Mouse (Mus musculus) erythroblast, embryonic 14.5 days (primary cell): ENCODE results near the gene Castor1. TPM values are rescaled to one million over a fixed set of nuclear protein-coding genes. Genes with fewer than 3 reads are reported as not detected.

ENCODE experiments used
- H3K27me3 ChIP-seq: 2 replicates; pipeline ENCODE4 v1.6.1; 2012; ENCODE audit warnings: inconsistent platforms; ENCODE audit not compliant: control insufficient read depth
- H3K36me3 ChIP-seq: 2 replicates; pipeline ENCODE4 v1.6.1; 2012; ENCODE audit warnings: mild to moderate bottlenecking, inconsistent platforms; ENCODE audit not compliant: control insufficient read depth
- H3K4me1 ChIP-seq: 2 replicates; pipeline ENCODE4 v1.6.1; 2012; ENCODE audit warnings: inconsistent platforms; ENCODE audit not compliant: control insufficient read depth
- H3K4me3 ChIP-seq: replicated peaks from 2 replicates; pipeline ENCODE3; 2012; ENCODE audit warnings: moderate library complexity, mild to moderate bottlenecking, inconsistent platforms
- H3K9me3 ChIP-seq: 2 replicates; pipeline ENCODE4 v1.6.1; 2012; ENCODE audit warnings: low read length, inconsistent platforms, mixed read lengths; ENCODE audit not compliant: control insufficient read depth
- GATA1 ChIP-seq: IDR thresholded peaks from 2 replicates; pipeline ENCODE4 v1.6.1; 2012; ENCODE audit warnings: low read length, inconsistent platforms, mixed read lengths
- TAL1 ChIP-seq: IDR thresholded peaks from 3 replicates; pipeline ENCODE4 v1.6.1; 2012; ENCODE audit warnings: low read length, inconsistent platforms, mixed read lengths
- polyA plus RNA-seq: library from polyadenylated mRNA; stranded (reverse); fragments of >175 nt; gene quantifications from 2 replicates; pipeline ENCODE4 v1.2.3, GENCODE M21; 2012

Castor1 gene
- polyA plus RNA-seq, 1 experiment = 0.18 TPM

DNA sequence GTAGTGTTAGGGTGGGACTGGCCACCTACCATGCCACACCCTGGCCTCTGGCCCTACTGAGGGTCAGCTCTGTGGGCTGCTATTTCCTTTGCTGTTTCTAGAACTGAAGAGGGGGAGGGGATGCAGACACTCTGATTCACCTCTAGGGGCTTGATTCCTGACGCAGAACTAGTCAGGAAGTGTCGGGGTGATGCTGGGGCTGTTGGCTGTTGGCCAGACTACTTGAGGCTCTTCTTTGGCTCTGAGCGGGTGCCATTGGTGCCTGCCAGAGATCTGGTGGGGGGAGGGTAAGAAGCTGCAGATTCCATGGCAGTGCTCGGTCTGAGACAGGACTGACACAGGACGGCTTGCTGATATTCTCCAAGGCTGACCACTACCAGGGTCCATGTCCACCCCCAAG is 43.9 kb downstream of the Castor1 start:
- Histone ChIP-seq H3K4me3 (no peak overlapping the region), H3K4me1 (peaks cover 18% of the 10 kb centered on the region), H3K27me3 (peaks cover 40% of the 10 kb centered on the region), H3K36me3 (no peaks in the 10 kb centered on the region), H3K9me3 (no peaks in the 10 kb centered on the region)
- no peak for TF ChIP-seq GATA1

- Histone ChIP-seq H3K9me3 (no peaks in the 10 kb centered on the region), H3K36me3 (no peaks in the 10 kb centered on the region), H3K4me3 (no peak overlapping the region), H3K4me1 (peaks cover 13% of the 10 kb centered on the region), H3K27me3 (peaks cover 48% of the 10 kb centered on the region)
- TF ChIP-seq GATA1 = no peak
- TF ChIP-seq TAL1 = no peak
Measured at GRCm38 (mm10) chr11:4262847-4263246, 44.8 kb downstream of the Castor1 start.

DNA sequence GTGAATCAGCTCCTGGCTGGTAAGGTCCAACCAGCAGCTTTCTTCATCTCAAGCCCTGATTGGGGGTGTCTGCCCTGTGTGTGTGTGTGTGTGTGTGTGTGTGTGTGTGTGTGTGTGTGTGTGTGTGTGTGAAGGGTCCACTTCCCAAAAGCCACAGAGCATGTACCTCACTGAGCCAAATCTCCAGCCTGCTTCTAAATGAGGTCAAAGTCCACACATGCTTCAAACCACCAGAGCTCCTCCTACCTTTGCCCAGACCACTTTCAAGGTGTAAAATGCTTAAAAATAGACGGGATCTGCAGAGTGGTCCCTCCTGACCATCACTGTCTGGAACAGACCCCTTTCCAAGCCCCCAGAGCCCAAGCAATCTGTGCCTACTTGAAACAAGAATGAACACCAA is 45.3 kb downstream of the Castor1 start:
- Histone ChIP-seq H3K9me3 (no peaks in the 10 kb centered on the region), H3K4me1 (peaks cover 13% of the 10 kb centered on the region), H3K4me3 (no peak overlapping the region), H3K27me3 (peaks cover 53% of the 10 kb centered on the region), H3K36me3 (no peaks in the 10 kb centered on the region)
- TF ChIP-seq TAL1 (no peak), GATA1 (no peak)

DNA sequence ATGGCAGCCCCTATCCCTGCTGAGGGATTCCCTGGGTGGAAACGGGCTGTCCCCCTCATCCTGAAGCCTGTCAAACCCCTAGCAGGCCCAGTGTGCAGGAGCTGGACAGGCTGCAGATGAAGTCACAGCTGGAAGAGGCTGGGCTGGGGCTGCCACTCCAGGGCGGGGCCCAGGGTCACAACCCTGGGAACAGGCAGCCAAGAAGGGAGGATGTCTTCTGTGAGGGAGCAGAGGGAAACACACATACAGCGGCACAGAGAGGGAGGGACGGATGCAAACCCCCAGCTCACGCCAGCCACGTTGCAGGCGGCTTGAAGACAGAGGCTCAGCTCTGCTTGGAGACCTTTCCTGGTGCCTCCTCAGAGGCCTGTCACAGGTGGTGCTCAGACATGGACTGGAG is 46.0 kb downstream of the Castor1 start:
- no peaks in the 10 kb centered on the region for H3K36me3 ChIP-seq
- H3K9me3 ChIP-seq = no peaks in the 10 kb centered on the region
- peaks cover 8% of the 10 kb centered on the region for H3K4me1 ChIP-seq
- H3K4me3 ChIP-seq = no peak overlapping the region
- TF ChIP-seq GATA1 = no peak
- TF ChIP-seq TAL1 = no peak
- peaks cover 61% of the 10 kb centered on the region for H3K27me3 ChIP-seq

DNA sequence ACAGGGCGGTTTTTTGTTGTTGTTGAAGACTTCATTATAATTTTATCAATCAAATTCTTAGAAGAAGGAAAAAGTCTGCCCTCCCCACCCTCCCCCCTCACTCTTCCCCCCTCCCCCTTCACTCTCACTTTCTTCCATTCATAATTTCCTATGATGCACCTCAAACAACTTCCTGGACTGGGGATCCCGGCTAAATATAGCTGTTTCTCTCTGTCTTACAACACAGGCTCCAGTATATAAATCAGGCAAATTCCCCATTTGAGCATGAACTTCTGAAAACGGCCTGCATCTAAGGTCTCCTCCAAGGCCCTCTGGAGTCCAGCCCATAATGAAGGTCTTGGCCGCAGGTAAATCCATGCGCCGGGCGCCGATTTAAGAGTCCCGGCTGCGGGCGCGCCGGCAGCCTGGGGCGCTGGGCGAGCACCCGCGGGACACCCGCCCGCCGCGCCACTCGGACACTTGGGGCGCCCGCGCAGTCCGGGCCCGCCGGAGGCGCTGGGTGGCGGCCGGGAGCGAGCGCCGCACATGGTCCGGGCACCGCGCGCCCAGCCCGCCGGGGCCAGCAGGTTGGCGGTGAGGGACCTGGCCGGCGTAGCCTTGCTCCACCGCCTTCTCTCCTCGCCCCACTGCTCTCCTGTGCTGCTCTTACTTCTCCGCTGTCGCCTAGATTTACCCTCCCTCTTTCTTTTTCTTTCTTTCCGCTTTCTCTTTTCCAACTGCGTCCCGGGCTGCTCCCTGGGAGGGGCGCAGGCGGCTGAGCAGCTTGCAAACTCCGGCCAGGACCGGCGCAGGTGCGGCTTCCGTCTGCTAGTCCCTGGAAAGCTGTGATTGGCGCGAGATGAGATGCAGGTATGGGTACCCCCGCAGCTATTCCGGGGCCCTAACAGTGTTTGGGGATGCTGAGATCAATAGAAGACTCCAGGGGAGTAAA is 48.5 kb downstream of the Castor1 start:
- Histone ChIP-seq H3K4me1 (no peaks in the 10 kb centered on the region), H3K36me3 (no peaks in the 10 kb centered on the region), H3K4me3 (peak overlapping the region; percentile 34), H3K9me3 (no peaks in the 10 kb centered on the region), H3K27me3 (peaks cover 71% of the 10 kb centered on the region)
- TF ChIP-seq GATA1 (no peak), TAL1 (no peak)

GRCm38 (mm10) chr11:4267202-4267578 is 49.2 kb downstream of the Castor1 start:
- Histone ChIP-seq H3K27me3 (peaks cover 71% of the 10 kb centered on the region), H3K36me3 (no peaks in the 10 kb centered on the region), H3K4me1 (no peaks in the 10 kb centered on the region), H3K9me3 (no peaks in the 10 kb centered on the region), H3K4me3 (no peak overlapping the region)
- TF ChIP-seq GATA1 = no peak
- TF ChIP-seq TAL1 = no peak

DNA sequence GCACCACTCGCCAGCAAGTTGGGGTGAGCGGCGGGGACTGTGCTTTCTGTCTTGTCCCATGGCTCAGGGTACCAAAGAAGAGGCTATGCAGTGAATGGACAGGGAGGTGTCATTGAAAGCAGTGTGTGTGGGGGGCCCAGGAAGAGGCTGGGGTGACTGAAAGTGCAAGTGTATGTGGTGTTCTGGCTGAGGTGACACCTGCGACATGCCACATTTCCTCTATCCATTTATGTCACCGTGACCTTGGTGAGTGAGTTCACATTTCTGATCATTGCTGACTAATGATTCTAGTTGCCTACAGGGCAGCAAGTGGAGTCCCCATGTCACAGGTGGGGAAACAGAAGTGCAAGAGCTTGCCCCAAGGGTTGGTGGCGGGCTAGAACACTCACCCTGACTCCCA is 50.5 kb downstream of the Castor1 start:
- Histone ChIP-seq H3K4me3 (no peak overlapping the region), H3K9me3 (no peaks in the 10 kb centered on the region), H3K27me3 (peaks cover 69% of the 10 kb centered on the region), H3K4me1 (no peaks in the 10 kb centered on the region), H3K36me3 (no peaks in the 10 kb centered on the region)
- TF ChIP-seq GATA1 (no peak), TAL1 (no peak)

DNA sequence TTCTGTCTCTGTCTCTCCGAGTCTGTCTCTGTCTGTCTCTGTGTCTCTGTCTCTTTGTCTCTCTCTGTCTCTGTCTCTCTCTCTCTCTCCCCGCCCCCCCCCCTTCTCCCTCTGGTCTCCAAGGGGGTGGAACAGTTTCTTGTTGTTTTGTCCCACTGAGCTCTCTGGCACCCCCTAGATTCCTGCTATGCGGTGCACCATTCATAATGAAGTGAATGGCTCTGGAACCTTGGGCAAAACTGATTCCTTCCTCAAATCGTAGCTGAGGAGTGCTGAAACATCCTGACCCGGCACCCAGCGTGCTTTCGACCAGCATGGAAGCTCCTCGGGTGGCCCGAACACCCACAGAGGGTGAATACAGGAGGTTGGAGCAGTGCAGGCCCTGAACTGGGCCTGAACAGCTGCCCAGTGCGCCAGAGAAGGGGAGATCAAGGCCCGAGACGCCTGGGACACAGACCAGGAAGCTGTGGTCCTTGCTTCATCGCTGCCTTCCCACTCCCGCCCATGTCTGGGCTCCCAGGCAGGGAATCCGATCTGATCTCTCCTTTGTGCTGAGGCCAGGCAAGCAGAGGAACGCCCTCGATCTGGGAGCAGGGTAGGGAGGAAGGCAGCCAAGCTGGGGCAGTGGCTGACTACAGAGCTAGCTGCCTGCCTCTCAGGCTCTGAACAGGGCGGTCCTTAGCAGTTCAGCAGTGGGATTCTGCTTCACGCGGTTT is 52.9 kb downstream of the Castor1 start:
- Histone ChIP-seq H3K27me3 (peaks cover 46% of the 10 kb centered on the region), H3K4me3 (no peak overlapping the region), H3K9me3 (no peaks in the 10 kb centered on the region), H3K4me1 (no peaks in the 10 kb centered on the region), H3K36me3 (no peaks in the 10 kb centered on the region)
- TF ChIP-seq GATA1 = no peak

DNA sequence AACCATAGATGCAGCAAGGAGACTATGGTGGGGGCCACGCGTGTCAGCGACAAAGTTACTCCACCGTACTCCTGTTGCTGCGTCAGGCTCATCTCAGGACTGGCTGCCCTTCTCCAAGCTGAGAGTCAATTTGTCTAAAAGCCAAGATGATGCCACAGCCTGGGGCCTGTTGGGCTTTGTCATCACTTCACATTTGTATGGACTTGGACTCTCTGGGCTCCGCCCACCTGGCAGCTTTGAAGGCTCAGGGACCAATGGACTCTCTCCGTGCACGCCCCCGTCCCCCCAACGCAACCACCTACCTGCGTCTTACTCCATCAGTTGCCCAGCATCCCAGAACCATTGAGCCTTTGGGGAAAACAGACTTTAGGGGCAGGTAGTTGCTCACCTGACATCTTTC is 53.5 kb downstream of the Castor1 start:
- H3K4me1 ChIP-seq = no peaks in the 10 kb centered on the region
- no peaks in the 10 kb centered on the region for H3K36me3 ChIP-seq
- no peak overlapping the region for H3K4me3 ChIP-seq
- no peak for TF ChIP-seq TAL1
- no peak for TF ChIP-seq GATA1
- no peaks in the 10 kb centered on the region for H3K9me3 ChIP-seq
- H3K27me3 ChIP-seq = peaks cover 40% of the 10 kb centered on the region

Other genes with a start within 250 kb of the Castor1 start
- gene 4930556J24Rik, start 241.4 kb upstream of the Castor1 start, polyA plus RNA-seq = not detected in 2 replicates
- not detected in 2 replicates for gene Gal3st1, start 234.6 kb upstream of the Castor1 start, polyA plus RNA-seq
- gene Sec14l4, start 186.8 kb upstream of the Castor1 start, polyA plus RNA-seq = 0.02 TPM in 1 of 2 replicates, not detected in the other
- gene Sec14l3, start 153.4 kb upstream of the Castor1 start, polyA plus RNA-seq = not detected in 2 replicates
- 1.8 and 2.1 TPM in 2 replicates for gene Mtfp1, start 122.8 kb upstream of the Castor1 start, polyA plus RNA-seq
- gene Sec14l2, start 94.8 kb upstream of the Castor1 start, polyA plus RNA-seq = 0.45 and 0.67 TPM in 2 replicates
- gene Rnf215, start 83.0 kb upstream of the Castor1 start, polyA plus RNA-seq = 0.70 and 0.83 TPM in 2 replicates
- 0.10 and 0.11 TPM in 2 replicates for gene Ccdc157, start 57.9 kb upstream of the Castor1 start, polyA plus RNA-seq
- 6.6 and 8.0 TPM in 2 replicates for gene Sf3a1, start 57.9 kb upstream of the Castor1 start, polyA plus RNA-seq
- 0.63 and 0.69 TPM in 2 replicates for gene Tbc1d10a, start 31.4 kb upstream of the Castor1 start, polyA plus RNA-seq
- 0.41 and 0.44 TPM in 2 replicates for gene Osm, start 18.2 kb downstream of the Castor1 start, polyA plus RNA-seq
- not detected in 2 replicates for gene Lif, start 39.3 kb downstream of the Castor1 start, polyA plus RNA-seq
- not detected in 2 replicates for gene Hormad2, start 222.9 kb downstream of the Castor1 start, polyA plus RNA-seq